Mouse (Mus musculus): ENCODE measurements at regions not wholly inside any gene's neighbourhood (a gene's known extent, or its start where the extent isn't known, plus 50 kb on each side); places are given as distances from the start of the nearest gene placed in this dataset.

DNA sequence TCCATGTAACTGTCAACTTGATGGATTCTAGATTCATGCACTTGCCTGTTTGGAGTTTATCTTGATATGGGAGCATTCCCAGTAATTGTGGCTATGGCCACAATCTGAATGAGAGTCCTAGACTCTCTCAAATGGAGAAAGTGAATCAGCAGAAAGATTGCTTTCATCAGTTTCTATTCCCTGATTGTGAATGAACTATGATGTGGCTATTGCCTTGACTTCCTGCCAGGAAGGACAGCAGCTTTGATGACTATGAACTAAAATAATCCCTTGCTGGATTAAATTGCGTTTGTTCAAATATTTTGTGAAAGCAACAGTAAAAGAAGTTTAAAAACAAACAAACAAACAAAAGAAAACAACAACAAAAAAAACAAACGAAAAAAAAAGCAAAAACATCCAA lies 407.5 kb downstream of the Tmem182 start:
- no peak for TF ChIP-seq EP300 (IDR thresholded peaks at IDR 0.05; ENCODE audit: low read length)
- TF ChIP-seq CTCF (conservative IDR thresholded peaks at IDR 0.05 in 1 of 2, IDR thresholded peaks at IDR 0.05 in 1 of 2; ENCODE audit: low read depth in 2 of 2, low read length in 2 of 2): no peak
- no peak for TF ChIP-seq MAX (IDR thresholded peaks at IDR 0.05; ENCODE audit: low read length)
- no peak for TF ChIP-seq ELF1 (IDR thresholded peaks at IDR 0.05; ENCODE audit: low read depth, low read length)
- no peak for TF ChIP-seq RCOR1 (conservative IDR thresholded peaks at IDR 0.05; ENCODE audit: low read depth, low read length)
- no peak for TF ChIP-seq ZNF384 (IDR thresholded peaks at IDR 0.05; ENCODE audit: low read depth, low read length)
- TF ChIP-seq HCFC1 (IDR thresholded peaks at IDR 0.05; ENCODE audit: low read depth, low read length): no peak
- no peak for TF ChIP-seq JUND (conservative IDR thresholded peaks at IDR 0.05; ENCODE audit: low read depth, low read length)
